Mouse (Mus musculus) thymus, adult 2 months (tissue): ENCODE measurements around the gene Dpep2nb.

Experiments
- CTCF ChIP-seq: fragments of 200-500 bp; IDR thresholded peaks from 2 replicates; pipeline ENCODE4 v1.5.1; 2012; ENCODE audit warnings: mild to moderate bottlenecking, control low read depth, low read length, moderate library complexity, borderline replicate concordance; ENCODE audit not compliant: control insufficient read depth, poor library complexity, insufficient read depth; ENCODE audit errors: extremely low read depth
- POLR2A ChIP-seq: fragments of 200-500 bp; IDR thresholded peaks from 2 replicates; pipeline ENCODE4 v1.6.1; 2012; ENCODE audit warnings: mild to moderate bottlenecking, low read length, control low read depth, moderate library complexity; ENCODE audit not compliant: control insufficient read depth, poor library complexity, insufficient read depth; ENCODE audit errors: extremely low read depth

DNA sequence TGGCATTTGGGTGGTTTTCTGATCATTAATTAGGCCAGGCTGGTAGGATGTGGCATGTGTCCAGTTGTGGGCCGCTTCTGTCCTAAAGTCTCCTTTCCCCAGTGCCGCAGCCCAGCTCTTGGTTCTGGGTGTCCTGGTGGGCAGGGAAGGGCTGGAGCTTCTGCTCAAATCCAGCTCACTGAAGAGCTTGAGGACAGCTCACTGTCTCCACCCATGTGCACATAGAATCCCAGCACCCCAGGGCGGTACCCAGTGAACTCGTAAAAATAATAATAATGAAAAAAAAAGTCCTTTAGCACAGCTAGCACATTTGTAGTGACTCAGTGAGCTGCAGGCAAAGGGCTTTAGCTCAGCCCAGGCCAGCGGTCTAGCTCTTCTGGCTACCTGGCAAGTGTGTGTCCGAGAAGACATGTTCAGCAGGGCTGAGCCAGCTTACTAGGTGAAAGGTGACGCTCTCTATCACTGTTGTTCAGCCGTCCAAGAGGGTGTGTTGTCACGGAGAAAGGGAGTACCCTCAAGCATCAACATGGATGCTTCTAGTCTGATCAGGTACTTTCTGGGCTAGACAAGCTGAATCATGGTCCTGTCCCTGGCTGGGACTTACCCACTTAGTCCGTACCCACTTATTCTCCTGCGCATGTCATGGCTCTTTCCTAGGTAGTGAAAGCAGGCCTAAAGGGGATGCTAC, 41.2 kb upstream of the Dpep2nb start:
- no peak for TF ChIP-seq POLR2A
- no peak for TF ChIP-seq CTCF
